Mouse (Mus musculus): ENCODE data around the gene Hsdl1. TPM values are rescaled to one million over a fixed set of nuclear protein-coding genes. Genes with fewer than 3 reads are reported as not detected.
A peak's percentile ranks its signal among the peaks of the same experiment; 100 is the strongest.

Gene Hsdl1
- 31.7 and 33.2 TPM in 2 replicates for polyA plus RNA-seq (2015; fragmentation: Nextera tagmentation; extraction: Ambion mirVana)

- peak; percentile 82 for ATAC-seq (ENCODE audit: insufficient number of reproducible peaks, low FRiP score, low TSS enrichment, low read depth)
- no peaks in the 10 kb centered on the region for H3K36me3 ChIP-seq
- under 1% methylated on average over 96 of the region's 97 CpGs for WGBS
- peak within 1 kb of the TSS; percentile 58 for H3K9ac ChIP-seq
- peaks cover 30% of the 10 kb centered on the region for H3K27me3 ChIP-seq
- H3K9me3 ChIP-seq, result no peaks in the 10 kb centered on the region
- peaks cover 16% of the 10 kb centered on the region for H3K4me1 ChIP-seq
- H3K4me3 ChIP-seq, result peak within 1 kb of the TSS; percentile 77
- H3K4me2 ChIP-seq, result peak within 1 kb of the TSS; percentile 97
- 0 out of 2 replicates have a peak within 1 kb of the TSS, but pooled peaks have one; percentile 38 for H3K27ac ChIP-seq
Measured at GRCm38 (mm10) chr8:119574437-119575365, at the start of gene Hsdl1, which contains the start of gene Dnaaf1. Gene Hsdl1 (minus strand): TSS chr8:119575183. Gene Dnaaf1 (plus strand): TSS chr8:119575235.

DNA sequence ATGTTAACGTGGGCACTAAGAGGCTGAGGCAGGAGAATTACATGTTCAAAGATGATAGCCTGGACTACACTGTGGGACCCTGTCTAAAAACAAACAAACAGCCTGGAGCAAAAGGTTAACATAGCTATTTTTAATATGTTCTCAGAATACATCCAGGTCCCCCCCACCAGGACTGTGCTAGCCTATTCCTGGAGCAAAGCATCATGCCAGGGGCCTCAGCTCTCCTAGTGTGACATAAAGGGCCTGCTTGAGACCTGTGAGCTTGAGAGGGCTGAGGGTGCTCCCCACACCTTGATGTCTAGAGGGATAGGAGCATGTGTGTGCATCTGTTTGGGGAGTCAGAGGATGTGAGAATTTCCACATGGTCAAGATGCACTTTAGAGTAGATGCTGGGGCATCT lies 48.8 kb upstream of the Hsdl1 start:
- Histone ChIP-seq H3K4me3 (no peak overlapping the region), H3K9ac (no peak overlapping the region), H3K9me3 (no peaks in the 10 kb centered on the region), H3K27ac (no peak overlapping the region), H3K27me3 (no peaks in the 10 kb centered on the region), H3K4me1 (no peaks in the 10 kb centered on the region), H3K36me3 (no peaks in the 10 kb centered on the region), H3K4me2 (no peak overlapping the region)
- WGBS, result 72% methylated on average over 1 of the region's 1 CpGs
- ATAC-seq (ENCODE audit: insufficient number of reproducible peaks, low FRiP score, low TSS enrichment, low read depth), result no peak

GRCm38 (mm10) chr8:119623061-119623460 lies 48.1 kb upstream of the Hsdl1 start:
- H3K36me3 ChIP-seq, result no peaks in the 10 kb centered on the region
- no peak for ATAC-seq (ENCODE audit: insufficient number of reproducible peaks, low FRiP score, low TSS enrichment, low read depth)
- no peaks in the 10 kb centered on the region for H3K27me3 ChIP-seq
- no peak overlapping the region for H3K27ac ChIP-seq
- WGBS, result 88% methylated on average over 8 of the region's 8 CpGs
- H3K4me1 ChIP-seq, result no peaks in the 10 kb centered on the region
- H3K4me2 ChIP-seq, result no peak overlapping the region
- H3K9me3 ChIP-seq, result no peaks in the 10 kb centered on the region
- no peak overlapping the region for H3K4me3 ChIP-seq
- H3K9ac ChIP-seq, result no peak overlapping the region

DNA sequence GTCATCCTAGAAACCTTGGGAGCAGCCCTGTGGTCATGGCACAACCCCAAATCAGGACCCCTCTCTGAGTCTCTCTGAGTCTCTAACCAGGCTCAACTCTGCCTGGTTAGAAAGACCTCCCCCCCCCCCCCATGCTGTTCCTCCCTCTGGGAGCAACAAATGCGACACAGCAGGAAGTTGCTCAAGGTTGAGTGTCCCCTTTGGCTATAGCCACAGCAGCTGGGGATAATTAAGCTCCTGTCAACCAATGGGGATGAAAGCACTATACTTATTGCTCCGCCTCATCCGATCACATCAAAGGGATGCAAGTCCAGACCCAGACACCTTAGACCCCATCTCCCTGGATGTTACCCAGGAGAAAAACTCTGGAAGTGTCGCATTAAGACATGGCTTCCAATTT lies 47.6 kb upstream of the Hsdl1 start:
- H3K27ac ChIP-seq, result no peak overlapping the region
- H3K4me2 ChIP-seq, result no peak overlapping the region
- ATAC-seq (ENCODE audit: insufficient number of reproducible peaks, low FRiP score, low TSS enrichment, low read depth), result no peak
- H3K9ac ChIP-seq, result no peak overlapping the region
- H3K9me3 ChIP-seq, result no peaks in the 10 kb centered on the region
- no peak overlapping the region for H3K4me3 ChIP-seq
- no peaks in the 10 kb centered on the region for H3K27me3 ChIP-seq
- H3K4me1 ChIP-seq, result no peaks in the 10 kb centered on the region
- WGBS, result 29% methylated on average over 4 of the region's 4 CpGs
- H3K36me3 ChIP-seq, result no peaks in the 10 kb centered on the region

- Histone ChIP-seq H3K9me3 (no peaks in the 10 kb centered on the region), H3K27ac (no peak overlapping the region), H3K9ac (no peak overlapping the region), H3K36me3 (no peaks in the 10 kb centered on the region), H3K4me1 (no peaks in the 10 kb centered on the region), H3K27me3 (no peaks in the 10 kb centered on the region), H3K4me3 (no peak overlapping the region), H3K4me2 (no peak overlapping the region)
- no peak for ATAC-seq (ENCODE audit: insufficient number of reproducible peaks, low FRiP score, low TSS enrichment, low read depth)
- WGBS, result 81% methylated on average over 14 of the region's 14 CpGs
Measured at GRCm38 (mm10) chr8:119620848-119621465, 46.0 kb upstream of the Hsdl1 start.

GRCm38 (mm10) chr8:119620116-119620840 lies 45.3 kb upstream of the Hsdl1 start:
- Histone ChIP-seq H3K4me3 (no peak overlapping the region), H3K36me3 (no peaks in the 10 kb centered on the region), H3K9ac (no peak overlapping the region), H3K27ac (no peak overlapping the region), H3K4me2 (no peak overlapping the region), H3K9me3 (no peaks in the 10 kb centered on the region), H3K4me1 (no peaks in the 10 kb centered on the region), H3K27me3 (no peaks in the 10 kb centered on the region)
- 69% methylated on average over 6 of the region's 6 CpGs for WGBS
- no peak for ATAC-seq (ENCODE audit: insufficient number of reproducible peaks, low FRiP score, low TSS enrichment, low read depth)

GRCm38 (mm10) chr8:119618887-119619286 lies 43.9 kb upstream of the Hsdl1 start:
- Histone ChIP-seq H3K27ac (no peak overlapping the region), H3K4me3 (no peak overlapping the region), H3K27me3 (no peaks in the 10 kb centered on the region), H3K9ac (no peak overlapping the region), H3K4me1 (no peaks in the 10 kb centered on the region), H3K9me3 (no peaks in the 10 kb centered on the region), H3K4me2 (no peak overlapping the region), H3K36me3 (no peaks in the 10 kb centered on the region)
- WGBS, result 60% methylated on average over 5 of the region's 5 CpGs
- no peak for ATAC-seq (ENCODE audit: insufficient number of reproducible peaks, low FRiP score, low TSS enrichment, low read depth)

DNA sequence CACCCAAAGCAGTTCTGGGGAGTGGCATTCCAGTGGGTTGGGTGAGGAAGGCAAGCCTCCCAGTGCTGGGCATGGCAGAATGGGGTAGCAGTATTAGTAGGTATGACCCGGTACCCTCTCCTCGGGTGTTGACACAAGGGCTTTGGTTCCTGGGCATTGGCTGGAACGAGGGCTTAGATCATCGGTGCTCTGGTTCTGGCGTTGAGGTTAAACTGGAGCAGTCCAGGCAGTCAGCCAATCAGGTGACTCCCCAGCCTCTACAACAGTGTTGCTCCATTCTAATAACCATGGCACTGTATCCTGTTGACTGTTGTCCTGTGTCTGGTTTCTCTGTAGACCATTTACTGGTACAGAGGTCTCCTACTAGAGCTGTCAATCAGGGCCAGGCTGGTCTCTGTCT lies 42.6 kb upstream of the Hsdl1 start:
- no peak for ATAC-seq (ENCODE audit: insufficient number of reproducible peaks, low FRiP score, low TSS enrichment, low read depth)
- no peaks in the 10 kb centered on the region for H3K27me3 ChIP-seq
- no peak overlapping the region for H3K27ac ChIP-seq
- H3K36me3 ChIP-seq, result no peaks in the 10 kb centered on the region
- no peak overlapping the region for H3K4me2 ChIP-seq
- 87% methylated on average over 5 of the region's 5 CpGs for WGBS
- H3K4me3 ChIP-seq, result no peak overlapping the region
- no peak overlapping the region for H3K9ac ChIP-seq
- no peaks in the 10 kb centered on the region for H3K9me3 ChIP-seq
- no peaks in the 10 kb centered on the region for H3K4me1 ChIP-seq

- no peak overlapping the region for H3K4me3 ChIP-seq
- 98% methylated on average over 4 of the region's 4 CpGs for WGBS
- no peak overlapping the region for H3K27ac ChIP-seq
- no peak overlapping the region for H3K9ac ChIP-seq
- no peaks in the 10 kb centered on the region for H3K9me3 ChIP-seq
- no peak overlapping the region for H3K4me2 ChIP-seq
- H3K36me3 ChIP-seq, result no peaks in the 10 kb centered on the region
- no peaks in the 10 kb centered on the region for H3K4me1 ChIP-seq
- ATAC-seq (ENCODE audit: insufficient number of reproducible peaks, low FRiP score, low TSS enrichment, low read depth), result no peak
- H3K27me3 ChIP-seq, result no peaks in the 10 kb centered on the region
Measured at GRCm38 (mm10) chr8:119616811-119617210, 41.8 kb upstream of the Hsdl1 start.

DNA sequence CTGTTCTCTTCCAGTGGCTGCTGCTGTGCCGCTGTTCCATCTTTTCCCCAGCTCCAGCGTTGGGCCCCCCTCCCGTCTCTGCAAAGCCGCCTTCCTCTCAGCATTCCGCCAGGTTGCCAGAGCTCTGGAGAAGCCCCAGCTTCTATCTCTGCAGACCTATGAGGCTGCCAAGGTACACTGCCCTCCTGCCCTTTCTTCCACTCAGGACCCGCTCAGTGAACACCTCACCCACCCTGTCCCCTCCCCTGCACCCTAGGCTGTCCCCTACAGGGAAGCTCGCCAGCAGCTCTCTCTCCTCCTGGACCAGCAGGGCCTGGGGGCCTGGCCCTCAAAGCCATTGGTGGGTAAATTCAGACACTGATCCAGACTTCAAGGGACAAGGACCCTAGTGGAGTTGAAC lies 41.4 kb upstream of the Hsdl1 start:
- whole genome bisulfite sequencing, result 76% methylated on average over 7 of the region's 7 CpGs
- Histone ChIP-seq H3K4me2 (no peak overlapping the region), H3K27ac (no peak overlapping the region)

DNA sequence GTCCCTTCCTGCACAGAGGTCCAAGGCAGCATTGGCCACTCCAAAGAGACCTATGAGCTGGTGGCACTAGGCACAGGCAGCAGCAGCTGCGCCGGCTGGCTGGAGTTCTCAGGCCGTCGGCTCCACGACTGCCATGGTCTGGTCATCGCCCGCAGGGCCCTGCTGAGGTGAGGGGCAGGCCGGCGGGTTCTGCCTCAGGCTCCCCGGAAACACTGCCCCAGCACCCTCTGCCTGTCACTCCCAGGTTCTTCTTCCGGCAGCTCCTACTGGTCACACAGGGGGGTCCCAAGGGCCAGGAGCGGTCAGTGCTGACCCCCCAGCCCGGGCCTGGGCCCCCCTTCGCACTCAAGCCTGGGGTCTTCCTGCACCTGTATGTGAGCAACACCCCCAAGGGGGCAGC lies 40.1 kb upstream of the Hsdl1 start:
- H3K9me3 ChIP-seq, result no peaks in the 10 kb centered on the region
- no peaks in the 10 kb centered on the region for H3K4me1 ChIP-seq
- no peaks in the 10 kb centered on the region for H3K27me3 ChIP-seq
- no peak for ATAC-seq (ENCODE audit: insufficient number of reproducible peaks, low FRiP score, low TSS enrichment, low read depth)
- H3K4me2 ChIP-seq, result no peak overlapping the region
- H3K27ac ChIP-seq, result no peak overlapping the region
- H3K36me3 ChIP-seq, result no peaks in the 10 kb centered on the region
- no peak overlapping the region for H3K4me3 ChIP-seq
- 72% methylated on average over 14 of the region's 14 CpGs for WGBS
- H3K9ac ChIP-seq, result no peak overlapping the region

More for the DNA sequence above, 41.4 kb upstream of the Hsdl1 start:
- Histone ChIP-seq H3K27me3 (no peaks in the 10 kb centered on the region), H3K36me3 (no peaks in the 10 kb centered on the region), H3K4me3 (no peak overlapping the region), H3K9me3 (no peaks in the 10 kb centered on the region), H3K4me1 (no peaks in the 10 kb centered on the region), H3K9ac (no peak overlapping the region)
- ATAC-seq (ENCODE audit: insufficient number of reproducible peaks, low FRiP score, low TSS enrichment, low read depth), result no peak

- no peak for ATAC-seq (ENCODE audit: insufficient number of reproducible peaks, low FRiP score, low TSS enrichment, low read depth)
- 80% methylated on average over 26 of the region's 26 CpGs for WGBS
- Histone ChIP-seq H3K9me3 (no peaks in the 10 kb centered on the region), H3K27me3 (no peaks in the 10 kb centered on the region), H3K4me2 (no peak within 1 kb of the TSS), H3K9ac (no peak within 1 kb of the TSS), H3K4me1 (no peaks in the 10 kb centered on the region), H3K4me3 (no peak within 1 kb of the TSS), H3K27ac (no peak within 1 kb of the TSS), H3K36me3 (no peaks in the 10 kb centered on the region)
Measured at GRCm38 (mm10) chr8:119612471-119612870, 37.5 kb upstream of the Hsdl1 start, which contains the start of gene Adad2. Gene Adad2 (plus strand): TSS chr8:119612747.

All from limb, embryonic 15.5 days (tissue).